Mouse (Mus musculus): ENCODE results near the gene Flnb.

DNA sequence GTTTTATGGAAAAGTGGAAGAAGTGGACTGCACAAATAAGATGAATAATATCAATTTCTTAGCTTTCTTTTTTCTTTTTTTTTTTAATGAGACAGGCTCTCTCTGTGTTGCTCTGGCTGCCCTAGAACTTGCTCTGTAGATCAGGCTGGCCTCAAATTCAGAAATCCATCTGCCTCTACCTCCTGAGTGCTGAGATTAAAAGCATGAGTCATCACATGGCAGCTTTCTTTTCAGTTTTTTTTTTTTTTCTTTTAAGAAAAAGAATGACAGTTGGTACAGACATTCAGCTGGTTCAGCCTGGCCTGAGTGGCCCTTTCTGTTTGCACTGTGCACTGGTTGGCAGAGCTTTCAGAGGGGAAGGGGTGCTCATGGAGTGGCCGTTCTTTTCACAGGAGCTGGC is 66.4 kb downstream of the Flnb start:
- TF ChIP-seq CTCF (IDR thresholded peaks at IDR 0.05; ENCODE audit: borderline replicate concordance, extremely low read depth, insufficient read depth, insufficient read length) (no peak), POLR2A (IDR thresholded peaks at IDR 0.05; ENCODE audit: borderline replicate concordance, extremely low read depth, insufficient read depth, insufficient read length, poor library complexity, severe bottlenecking) (no peak)
